Mouse (Mus musculus) stomach, postnatal 0 days (tissue): ENCODE data around the gene Smad9.

Experiments
- CTCF ChIP-seq: IDR thresholded peaks from 2 replicates; pipeline ENCODE4 v1.5.1; 2016; ENCODE audit warnings: antibody characterized with exemption, low read depth, mild to moderate bottlenecking, moderate library complexity
- EP300 ChIP-seq: optimal IDR thresholded peaks from 2 replicates; pipeline ENCODE3; 2016; ENCODE audit warnings: antibody characterized with exemption

DNA sequence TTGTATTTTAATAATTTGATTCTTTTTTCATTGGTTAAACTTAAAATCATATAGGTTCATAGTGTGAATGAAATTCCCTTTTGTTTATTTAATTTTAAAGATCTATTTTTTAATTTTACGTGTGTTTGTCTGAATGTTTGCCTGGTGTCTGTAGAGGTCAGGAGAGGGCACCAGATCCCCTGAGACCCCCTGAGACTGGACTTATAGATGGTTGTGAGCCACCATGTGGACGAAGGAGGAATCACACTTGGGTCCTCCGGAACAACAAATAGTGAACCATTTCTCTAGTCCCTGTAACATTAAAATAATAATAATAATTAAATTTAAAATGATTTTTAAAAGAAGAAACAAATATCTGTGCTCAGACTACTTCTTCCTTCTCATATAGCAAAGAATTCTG, 59.9 kb downstream of the Smad9 start:
- TF ChIP-seq CTCF (peak; percentile 90), EP300 (no peak)
